Mouse (Mus musculus): Measurements from ENCODE around the gene Ace.

- TF ChIP-seq CTCF (IDR thresholded peaks at IDR 0.05; ENCODE audit: low read depth), result no peak
- TF ChIP-seq EP300 (IDR thresholded peaks at IDR 0.05; ENCODE audit: low read depth), result no peak
Observed at GRCm38 (mm10) chr11:105948255-105948654, 19.5 kb upstream of the Ace start.

All from heart, postnatal 0 days (tissue).